Mouse (Mus musculus) right cerebral cortex, adult 2 months (tissue): ENCODE results near the gene A430033K04Rik.
A peak's percentile ranks its signal among the peaks of the same experiment; 100 is the strongest.

ENCODE experiments used
- DNase-seq, 2 experiments: peaks; one replicate each; pipeline ENCODE4 v3.0.0; 2021 to 2022; ENCODE audit warnings: low spot score in 2 of 2

The A430033K04Rik gene

GRCm38 (mm10) chr5:138694496-138695167, 72.0 kb downstream of the A430033K04Rik start:
- DNase-seq: peak; percentile 33 to 35

- no peak for DNase-seq
Measured at GRCm38 (mm10) chr5:138697466-138697865, 74.8 kb downstream of the A430033K04Rik start.
